Mouse (Mus musculus): Measurements from ENCODE around the gene Slc25a48.

The Slc25a48 gene

DNA sequence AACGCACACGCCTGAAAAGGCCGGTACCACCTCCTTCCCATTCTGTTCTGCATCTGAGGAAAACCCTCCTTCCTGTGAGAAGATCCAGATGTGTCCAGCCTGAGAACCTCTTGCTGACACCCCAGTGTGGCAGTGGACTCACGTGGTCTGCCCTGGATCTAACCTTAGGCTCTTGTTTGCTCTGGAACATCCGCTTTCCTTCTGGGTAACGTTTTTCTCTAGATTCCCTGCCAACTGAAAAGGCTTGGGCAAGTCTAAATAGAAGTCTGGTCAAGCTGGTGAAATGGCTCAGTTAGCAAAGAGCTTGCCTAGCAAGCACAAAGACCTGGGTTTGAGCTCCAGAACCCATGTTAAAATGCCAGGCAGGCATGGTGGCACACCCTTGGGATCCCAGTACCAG, 6.8 kb downstream of the Slc25a48 start:
- no peak for DNase-seq (ENCODE audit: extremely low read depth, insufficient read length, low spot score)

DNA sequence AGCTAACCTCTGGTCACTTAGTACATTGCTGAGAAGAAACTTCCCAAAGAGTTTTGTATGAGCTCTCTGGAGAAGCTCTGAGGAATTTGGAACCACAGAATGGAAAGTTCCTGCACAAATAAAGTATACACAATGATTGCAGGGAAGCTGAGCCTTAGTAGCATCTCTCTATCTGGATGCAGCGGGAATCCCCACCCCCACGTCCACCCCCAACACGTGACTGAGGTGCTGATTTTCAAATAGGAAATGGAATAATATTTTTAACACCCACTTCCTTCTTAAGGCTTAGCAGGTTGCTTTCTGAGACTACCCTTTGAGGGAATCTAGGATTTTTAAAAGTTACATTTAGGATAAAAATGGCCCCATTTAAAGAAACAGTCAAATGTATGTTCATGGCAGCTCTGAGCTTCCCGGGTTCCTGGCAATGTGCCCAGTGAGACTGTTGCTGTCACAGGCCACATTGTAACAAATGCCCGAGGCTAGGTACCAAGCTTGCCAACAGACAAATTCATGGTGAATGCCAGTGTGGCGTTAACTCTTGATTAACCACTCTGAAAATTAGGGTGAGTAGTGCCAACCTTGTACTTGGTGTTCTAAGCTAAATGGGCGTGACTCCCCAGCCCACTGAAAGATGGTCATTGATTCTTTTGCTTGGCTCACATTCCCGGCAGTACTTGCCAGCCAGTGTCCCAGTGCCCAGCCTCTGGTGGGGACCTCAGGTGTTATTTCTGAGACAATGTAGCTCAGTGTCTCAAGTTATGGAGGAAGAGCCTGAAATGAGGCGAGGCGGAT, 11.3 kb downstream of the Slc25a48 start:
- DNase-seq (ENCODE audit: extremely low read depth, insufficient read length, low spot score), result peak; percentile 72

DNA sequence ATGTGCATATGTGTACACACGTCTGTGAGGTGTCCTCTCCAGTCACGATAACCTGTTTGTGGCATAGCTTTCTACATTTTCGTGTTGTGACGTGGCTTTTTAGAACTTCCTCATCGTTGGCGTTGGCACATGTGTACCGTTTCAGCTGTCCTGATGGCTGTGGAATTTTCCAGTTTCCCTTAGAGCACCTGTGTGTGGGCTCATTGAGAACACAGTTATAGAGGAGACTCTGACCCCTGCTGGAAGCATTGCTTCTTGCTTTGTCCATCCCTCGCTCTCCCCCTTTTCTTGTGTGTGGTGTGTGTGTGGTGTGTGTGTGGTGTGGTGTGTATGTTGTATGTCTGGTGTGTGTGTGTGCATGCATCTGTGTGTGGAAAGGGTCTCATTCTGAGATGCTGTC, 11.9 kb downstream of the Slc25a48 start:
- DNase-seq (ENCODE audit: extremely low read depth, insufficient read length, low spot score), result no peak

DNA sequence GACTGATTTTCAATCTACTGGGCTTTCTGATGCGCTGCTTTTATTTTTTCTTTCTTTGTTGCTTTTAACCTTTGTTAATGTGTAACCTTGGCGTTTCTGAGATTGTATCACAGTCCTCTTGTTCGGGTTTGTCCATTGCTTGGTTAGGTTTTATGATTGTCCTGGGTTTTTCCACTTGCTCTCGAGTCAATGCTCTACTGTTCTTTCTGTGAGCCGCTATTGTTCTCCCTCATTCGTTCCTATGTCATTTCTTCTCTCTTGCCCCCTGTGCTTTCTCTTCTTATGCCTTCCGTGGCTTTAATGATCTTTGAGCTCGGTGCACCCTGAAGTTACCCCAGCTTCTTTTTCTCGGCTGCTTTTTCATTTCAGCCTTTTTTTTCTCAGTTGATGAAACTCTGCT, 19.8 kb downstream of the Slc25a48 start:
- DNase-seq (ENCODE audit: extremely low read depth, insufficient read length, low spot score), result no peak

DNA sequence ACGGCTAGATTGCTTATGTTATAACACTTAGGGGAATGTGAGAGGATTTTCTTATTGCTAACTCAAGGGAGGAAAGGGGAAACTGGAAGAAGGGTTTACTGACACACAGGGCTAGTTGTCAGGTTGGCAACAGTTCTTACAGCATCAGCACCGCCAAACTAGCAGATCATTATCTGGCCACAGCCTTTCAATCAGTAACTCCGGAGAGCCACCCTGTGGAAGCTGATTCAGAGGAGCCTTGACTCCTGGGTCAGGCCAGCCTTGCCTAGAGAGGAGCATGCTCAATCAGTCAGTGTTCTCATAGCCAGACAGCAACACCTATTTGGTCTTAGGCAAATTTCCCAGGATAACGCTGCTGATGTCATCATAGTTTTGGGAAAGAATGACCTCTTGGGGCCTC, 23.3 kb downstream of the Slc25a48 start:
- DNase-seq (ENCODE audit: extremely low read depth, insufficient read length, low spot score), result no peak

DNA sequence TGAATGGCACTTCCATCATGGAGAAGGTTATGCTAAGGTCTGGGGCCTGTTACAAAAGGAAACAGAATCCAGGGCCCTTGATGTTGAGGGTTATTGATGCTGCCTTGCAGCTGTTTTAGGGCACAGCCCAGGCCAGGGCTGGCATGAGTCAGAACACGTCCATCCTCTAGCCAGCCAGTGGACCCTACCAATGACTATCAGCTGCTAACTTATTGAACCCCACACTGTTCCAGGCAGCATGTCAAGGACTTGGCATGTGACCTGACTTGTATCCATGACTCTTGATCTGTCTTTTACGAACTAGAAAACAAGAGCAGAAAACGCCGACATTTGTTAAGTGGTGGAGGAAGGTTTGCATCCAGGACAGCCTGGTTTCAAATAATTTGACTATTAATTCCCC, 24.6 kb downstream of the Slc25a48 start:
- no peak for DNase-seq (ENCODE audit: extremely low read depth, insufficient read length, low spot score)

DNA sequence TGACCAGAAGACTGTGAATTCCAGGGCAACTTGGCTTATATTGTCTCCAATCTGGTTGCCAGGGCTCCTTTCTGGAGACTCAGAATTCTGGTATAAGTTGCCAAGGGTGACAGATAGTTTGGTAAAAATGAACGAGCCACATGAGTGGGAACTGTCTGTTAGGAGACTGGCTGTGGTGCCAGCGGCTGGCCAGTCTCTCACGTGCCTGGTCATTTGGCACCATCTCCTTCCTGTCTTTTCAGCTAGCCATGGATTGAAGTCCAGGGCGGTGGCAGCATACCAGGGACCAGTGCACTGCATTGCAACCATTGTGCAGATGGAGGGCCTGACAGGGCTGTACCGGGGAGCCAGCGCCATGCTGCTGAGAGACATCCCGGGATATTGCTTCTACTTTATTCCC, 25.1 kb downstream of the Slc25a48 start:
- no peak for DNase-seq (ENCODE audit: extremely low read depth, insufficient read length, low spot score)

DNA sequence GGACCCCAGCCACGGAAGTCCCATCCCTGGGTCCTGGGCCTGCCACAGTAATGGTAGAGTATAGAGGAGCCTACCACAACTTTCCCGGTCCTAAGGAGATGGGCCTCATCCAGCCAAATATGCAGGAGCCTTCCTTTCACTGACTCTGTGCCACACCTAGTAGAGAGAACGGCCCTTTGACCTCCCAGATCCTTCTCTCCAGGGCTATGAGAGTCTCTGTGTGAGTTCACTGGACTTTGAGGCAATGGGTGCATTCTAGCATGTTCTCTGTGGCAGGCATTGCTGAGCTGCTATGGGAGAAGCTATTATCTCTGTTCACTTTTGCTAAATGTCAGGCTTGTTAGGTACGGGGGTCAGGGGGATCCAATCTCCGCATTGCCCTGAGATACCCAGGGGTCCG, 25.6 kb downstream of the Slc25a48 start:
- DNase-seq (ENCODE audit: extremely low read depth, insufficient read length, low spot score), result no peak

DNA sequence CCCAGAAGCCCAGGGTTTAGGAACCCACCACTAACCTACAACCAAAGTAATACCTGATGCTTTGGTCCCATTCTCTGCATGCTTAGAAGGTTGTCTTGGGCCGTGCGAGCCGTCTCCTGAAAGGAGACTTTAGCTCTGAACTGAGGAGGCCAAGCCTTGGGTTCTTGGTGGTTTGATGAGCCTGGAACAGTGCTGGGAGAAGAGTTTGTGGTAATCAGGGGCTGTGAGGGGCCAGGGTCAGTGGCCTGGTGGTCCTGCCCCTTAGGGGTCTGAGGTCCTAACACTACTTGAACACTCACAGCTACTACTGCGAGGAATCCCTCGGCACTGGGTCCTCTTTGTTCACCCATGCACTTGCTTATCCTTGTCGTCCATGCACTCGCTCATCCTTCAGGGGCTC, 29.6 kb downstream of the Slc25a48 start:
- no peak for DNase-seq (ENCODE audit: extremely low read depth, insufficient read length, low spot score)

DNA sequence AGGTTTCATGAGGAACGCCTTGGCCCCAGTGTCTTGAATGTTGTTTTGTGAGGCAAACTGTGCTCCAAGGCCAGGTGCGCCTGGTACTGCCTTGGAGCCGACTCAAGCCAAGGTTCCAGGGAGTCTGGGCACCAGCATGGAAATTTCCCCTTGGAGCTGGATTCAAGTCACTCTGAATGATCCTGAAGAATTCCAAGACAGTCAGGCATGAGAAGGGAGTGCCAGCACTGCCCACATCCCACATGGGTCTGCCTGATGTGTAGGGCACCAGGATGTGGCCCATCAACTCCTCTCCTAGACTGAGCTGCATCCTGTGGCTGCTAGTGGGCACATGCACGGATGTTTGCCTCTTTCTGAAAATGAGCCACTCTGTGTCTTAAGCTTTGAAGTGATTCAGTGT, 30.4 kb downstream of the Slc25a48 start:
- no peak for DNase-seq (ENCODE audit: extremely low read depth, insufficient read length, low spot score)

DNA sequence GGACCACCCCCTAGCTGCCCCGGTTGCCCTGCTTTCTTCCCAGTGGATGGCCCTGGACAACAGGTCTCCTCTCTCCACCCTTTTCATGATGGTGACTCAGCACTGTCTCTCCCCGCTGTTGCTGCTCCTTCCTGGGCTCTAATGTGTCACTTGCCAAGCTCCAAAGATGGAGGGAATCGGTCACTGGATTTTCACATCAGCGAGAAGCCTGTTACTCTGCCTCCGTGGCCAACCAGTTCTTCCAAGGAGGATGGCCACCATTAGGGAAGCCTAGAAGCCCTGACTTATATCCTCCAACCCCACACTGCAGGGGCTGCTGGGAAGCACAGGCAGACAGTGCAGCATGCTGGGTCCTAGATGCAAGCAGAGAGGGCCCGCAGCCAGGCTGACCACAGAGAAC, 33.1 kb downstream of the Slc25a48 start:
- DNase-seq (ENCODE audit: extremely low read depth, insufficient read length, low spot score), result peak; percentile 27

DNA sequence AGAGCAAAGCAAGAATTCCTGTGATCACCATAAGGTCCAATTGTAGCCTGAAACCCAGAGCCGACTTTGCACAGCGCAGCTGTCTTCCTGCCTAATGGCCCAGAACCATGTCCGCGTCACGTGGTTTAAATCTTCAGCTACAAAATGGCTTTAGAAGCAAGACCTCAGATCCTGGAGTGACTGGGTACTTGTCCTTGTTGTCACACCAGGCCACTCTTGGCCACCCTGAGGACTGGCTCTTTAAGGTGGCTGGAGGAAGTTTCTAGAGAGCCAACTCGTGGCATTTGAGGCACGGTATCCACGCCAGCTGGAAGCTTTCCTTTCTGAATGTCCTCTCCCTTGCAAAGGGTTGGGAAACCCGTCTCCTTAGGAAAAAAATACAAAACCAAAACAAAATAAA, 33.8 kb downstream of the Slc25a48 start:
- DNase-seq (ENCODE audit: extremely low read depth, insufficient read length, low spot score), result no peak

DNA sequence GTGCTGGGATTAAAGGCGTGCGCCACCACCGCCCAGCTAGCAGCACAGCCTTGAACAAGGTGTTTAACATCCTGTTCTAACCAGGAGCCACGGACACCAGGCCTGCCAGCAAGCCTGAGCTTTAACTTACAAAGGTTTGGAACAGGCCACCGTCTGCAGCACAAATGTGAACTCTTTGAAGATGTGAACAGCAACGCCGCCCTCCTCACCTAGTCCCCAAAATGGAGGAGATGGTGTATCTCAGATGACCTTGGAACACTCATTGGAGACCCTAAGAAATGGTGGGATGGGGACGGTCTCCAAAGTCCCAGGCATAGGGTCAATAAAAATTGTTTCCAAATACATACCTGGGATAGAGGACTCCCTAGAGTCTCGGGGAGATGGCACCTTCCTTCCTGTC, 34.5 kb downstream of the Slc25a48 start:
- no peak for DNase-seq (ENCODE audit: extremely low read depth, insufficient read length, low spot score)

DNA sequence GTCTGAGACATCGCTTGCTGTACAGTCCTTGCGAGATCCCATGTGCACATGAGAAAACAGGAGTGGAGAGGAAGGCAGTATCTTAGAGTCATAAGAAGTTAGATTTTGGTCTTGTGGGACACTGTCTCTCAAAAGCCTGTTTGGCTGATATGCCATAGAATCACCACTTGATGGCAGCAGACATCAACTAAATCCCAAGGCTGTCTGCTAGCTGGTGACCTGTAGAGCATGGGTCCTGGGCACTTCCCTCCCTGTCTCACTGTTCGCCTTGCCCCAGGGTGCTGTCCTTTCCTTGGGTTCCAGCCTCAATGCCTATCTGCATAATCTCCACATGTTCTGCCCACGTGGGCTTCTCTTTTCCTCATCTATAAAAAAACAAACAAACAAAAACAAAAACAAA, 37.2 kb downstream of the Slc25a48 start:
- DNase-seq (ENCODE audit: extremely low read depth, insufficient read length, low spot score), result peak; percentile 38

DNA sequence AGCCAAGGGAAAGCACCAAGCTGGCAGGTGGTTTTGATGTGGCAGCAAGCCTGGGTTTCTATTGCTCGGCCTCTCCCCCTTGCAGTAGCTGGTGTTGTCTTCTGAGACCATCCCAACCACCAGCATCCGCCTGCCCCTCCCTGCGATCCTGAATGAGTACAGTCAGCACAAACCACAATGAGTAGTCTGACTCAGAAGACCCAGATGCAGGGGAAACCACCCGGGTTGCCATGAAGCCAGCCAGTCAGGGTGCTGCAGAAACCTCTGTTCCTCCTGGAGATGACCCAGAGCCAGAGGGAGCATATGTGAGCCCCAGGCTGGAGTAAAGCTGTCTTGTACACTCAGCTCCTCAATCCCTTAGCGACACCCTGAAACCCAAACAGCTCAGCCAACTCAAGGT, 38.6 kb downstream of the Slc25a48 start:
- peak; percentile 80 for DNase-seq (ENCODE audit: extremely low read depth, insufficient read length, low spot score)

DNA sequence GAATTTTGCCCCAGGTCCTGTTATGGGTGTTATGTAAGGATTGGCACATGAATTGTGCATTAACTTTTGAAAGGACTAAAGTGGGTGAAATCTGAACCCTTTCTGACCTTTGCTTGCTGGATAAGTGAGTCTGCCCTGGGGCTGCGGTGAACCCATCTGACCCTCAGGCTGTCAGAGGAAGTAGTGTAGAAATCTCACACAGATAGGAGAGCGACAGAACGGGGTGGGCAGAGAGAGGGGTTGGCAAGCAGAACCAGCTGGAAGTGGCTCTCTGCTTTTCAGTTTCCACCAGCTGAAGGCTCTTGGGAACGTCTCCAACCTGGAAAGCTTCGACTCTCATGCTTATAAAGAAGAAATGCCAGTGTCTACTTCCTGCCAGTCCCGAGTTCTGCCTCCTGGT, 39.1 kb downstream of the Slc25a48 start:
- no peak for DNase-seq (ENCODE audit: extremely low read depth, insufficient read length, low spot score)

DNA sequence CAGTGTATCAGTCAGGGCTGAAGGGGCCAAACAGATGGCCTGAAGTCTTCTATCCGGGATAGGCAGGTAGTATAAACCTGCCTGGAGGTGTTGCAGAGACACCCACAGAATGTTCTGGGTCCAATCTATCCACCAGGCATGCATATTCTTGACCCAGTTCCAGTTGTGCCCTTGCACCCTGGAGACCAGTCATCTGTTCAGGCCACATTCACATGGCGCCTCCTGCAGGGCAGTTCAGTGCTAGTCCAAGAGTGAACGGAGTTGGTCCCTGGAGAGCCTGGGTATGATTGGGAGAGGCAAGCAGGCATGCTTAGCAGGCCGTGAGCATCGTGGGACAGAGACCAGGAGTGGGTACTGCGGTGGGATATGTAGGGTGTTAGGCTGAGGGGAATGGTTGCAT, 39.9 kb downstream of the Slc25a48 start:
- DNase-seq (ENCODE audit: extremely low read depth, insufficient read length, low spot score), result no peak

DNA sequence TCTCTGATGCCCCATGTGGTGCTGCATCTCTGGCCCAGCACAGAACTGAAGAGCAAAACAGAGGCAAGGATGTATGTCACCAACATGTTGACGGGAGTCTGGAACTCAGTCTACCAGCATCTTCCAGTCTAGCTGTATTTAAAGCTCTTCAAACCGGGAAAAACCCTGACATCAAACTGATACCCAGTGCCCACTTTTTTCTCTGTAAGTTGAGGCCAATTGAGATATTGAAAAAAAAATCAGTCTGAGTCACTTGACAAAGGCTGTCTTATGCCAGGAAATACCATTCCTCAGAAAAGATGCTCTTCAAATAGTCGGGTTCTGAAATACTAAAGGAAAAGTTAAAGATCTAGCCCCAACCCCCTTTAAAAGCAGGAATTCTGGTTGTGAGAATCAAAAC, 44.0 kb downstream of the Slc25a48 start, which contains the start of gene Il9:
TSS of gene Il9 (minus strand) at position 101 of the 400 bp plus-strand sequence.
- no peak for DNase-seq (ENCODE audit: extremely low read depth, insufficient read length, low spot score)

DNA sequence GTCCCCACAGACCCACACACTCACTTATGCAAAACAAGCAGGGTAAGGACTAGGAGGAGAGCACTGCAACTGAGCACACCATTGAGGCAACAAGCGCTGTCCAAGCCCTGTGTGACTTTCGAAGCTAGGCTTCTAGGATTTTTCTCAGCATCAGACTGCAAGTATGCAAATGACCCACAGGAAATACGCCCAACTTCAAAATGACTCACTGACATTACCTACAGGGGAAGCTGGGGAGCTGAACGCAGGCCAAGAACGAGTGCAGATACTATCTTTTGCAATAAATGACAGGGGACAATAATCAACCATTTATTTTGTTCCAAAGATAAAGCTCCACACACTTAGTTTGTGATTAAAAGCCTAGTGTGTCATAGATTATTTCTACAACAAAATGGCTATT, 49.9 kb downstream of the Slc25a48 start:
- DNase-seq (ENCODE audit: extremely low read depth, insufficient read length, low spot score), result no peak

DNA sequence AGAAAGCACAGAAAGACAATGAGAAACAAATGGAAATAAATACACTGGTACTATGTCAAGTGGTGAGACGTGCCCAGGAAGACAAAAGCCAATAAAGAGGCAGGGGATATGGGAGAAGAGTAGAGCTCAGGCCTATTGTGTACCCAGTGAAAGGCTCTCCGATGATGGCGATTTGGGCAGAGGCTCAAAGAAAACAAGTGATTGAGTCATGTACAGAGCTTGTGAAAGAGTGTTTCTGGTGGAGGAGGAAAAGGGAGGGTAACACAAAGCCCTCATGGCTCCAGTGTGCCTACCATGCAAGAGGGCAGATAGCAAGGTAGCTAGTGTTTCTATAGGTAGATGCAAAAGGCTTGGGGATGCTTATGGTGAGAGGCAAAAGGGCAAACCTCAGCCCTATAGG, 56.3 kb downstream of the Slc25a48 start:
- peak; percentile 19 for DNase-seq (ENCODE audit: extremely low read depth, insufficient read length, low spot score)

DNA sequence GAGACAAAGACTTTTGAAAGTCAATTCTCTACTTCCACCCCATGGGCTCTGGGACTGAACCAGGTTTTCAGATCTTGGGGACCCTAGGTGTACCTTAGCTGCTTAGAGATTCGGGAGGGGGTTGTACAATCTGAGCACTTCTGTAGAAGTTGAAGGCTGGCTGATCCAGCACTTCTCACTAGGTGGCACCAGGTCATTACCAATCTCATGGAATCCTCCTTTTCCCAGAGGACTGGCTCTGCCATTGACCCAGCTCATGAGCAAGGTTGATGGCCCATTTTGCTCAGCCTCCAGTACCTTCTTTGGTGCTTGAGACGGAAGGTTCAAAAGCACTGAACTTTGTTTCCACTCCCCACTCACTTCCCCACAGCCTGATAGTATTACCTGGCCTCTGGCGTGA, 62.0 kb downstream of the Slc25a48 start:
- no peak for DNase-seq (ENCODE audit: extremely low read depth, insufficient read length, low spot score)

DNA sequence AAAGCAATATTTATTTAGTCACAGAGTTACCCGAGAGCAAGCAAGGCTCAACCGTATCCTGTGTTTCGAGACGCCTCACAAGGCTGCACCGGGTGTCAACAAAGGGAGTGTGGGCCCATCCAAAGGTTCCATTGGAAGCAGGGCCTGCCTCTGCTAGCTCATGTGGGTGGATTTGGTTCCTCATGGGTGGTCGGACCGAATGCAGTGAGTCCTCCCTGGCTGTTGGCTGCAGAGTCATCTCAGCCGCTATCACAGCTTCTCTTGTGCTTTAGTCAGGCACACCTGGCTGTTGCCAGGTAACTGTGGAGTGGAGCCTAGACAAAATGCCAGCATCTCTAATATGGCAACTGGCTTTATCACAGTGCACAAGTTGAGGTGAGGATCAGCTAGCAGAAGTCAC, 62.5 kb downstream of the Slc25a48 start:
- DNase-seq (ENCODE audit: extremely low read depth, insufficient read length, low spot score), result no peak

DNA sequence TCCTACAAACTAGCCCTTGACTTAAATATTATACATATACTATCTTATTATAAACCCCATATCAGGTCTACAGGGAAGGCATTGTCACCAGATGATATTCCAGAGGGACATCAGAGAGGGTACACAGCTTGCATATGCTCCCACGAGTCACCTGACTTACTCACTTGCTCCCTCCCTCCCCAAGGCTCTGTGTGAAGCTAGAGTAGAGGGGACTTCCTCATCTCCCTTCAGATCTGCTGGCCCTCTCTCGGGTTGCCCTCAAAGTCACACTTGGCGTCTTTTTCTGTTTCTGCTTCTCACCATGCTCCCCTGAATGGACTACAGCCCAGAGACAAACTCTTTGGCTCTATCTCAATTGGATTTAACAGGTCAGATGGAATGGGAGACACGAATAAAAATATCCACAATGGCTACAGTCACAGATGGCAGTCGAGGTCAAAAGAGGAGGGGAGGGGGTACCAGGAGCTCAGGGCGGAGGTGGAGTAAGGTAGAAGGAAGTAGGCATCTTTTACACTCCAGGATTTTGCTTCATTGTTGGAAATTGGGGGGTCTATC, 63.8 kb downstream of the Slc25a48 start:
- DNase-seq (ENCODE audit: extremely low read depth, insufficient read length, low spot score), result no peak
